ENCODE assay signal across 14 mouse cellular contexts in the genomic region with DNA sequence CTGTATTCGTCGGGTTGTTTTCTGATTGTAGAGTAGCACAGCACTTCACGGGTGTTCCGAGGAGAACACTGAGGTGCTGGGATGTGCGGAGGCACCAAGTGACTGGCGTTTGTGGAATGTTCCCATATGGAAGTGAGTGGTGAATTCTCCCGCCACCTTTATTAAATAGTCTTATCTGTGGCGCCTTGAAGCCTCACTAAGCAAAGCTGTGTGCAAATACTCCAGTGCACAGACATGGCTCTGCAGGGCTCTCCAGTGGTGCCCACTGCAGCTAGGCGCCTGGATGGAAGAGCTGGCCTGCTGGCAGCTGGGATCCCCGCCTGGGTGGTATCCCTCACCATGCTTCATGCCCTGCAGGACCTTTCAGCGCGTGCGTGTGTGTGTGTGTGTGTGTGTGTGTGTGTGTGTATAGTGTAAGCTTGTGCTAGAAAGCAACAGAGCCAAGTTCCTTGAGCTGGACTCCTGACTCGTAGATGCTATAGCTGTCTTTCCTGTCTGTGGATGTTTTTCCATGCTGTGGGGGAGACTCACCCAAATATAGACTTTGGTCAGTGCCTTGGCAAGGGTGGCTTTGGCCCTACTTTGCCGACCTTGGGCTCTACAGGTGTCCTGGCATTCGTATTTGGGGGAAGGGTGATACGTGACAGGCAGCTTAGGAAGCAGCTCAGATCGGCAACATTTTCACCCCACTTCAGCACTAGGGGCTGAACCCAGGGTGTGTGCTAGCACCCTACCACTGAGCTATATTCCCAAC. TPM values are rescaled to one million over a fixed set of nuclear protein-coding genes. Genes with fewer than 3 reads are reported as not detected.
DNase-seq lines count a peak whose midpoint lies in the region; ATAC-seq and TF ChIP-seq lines count a peak whose summit lies in the region.
"Had no signal": no experiment of that assay in that cellular context is flagged by ENCODE, and none has a peak within 500 bp of the region (broad histone marks: within the 10 kb centered on the region; RNA-seq: fewer than 3 reads in every experiment).

No protein-coding gene starts in this region.

- peaks cover 21% of the 10 kb centered on the region; the same call in 1 of the 2 replicates for H3K79me2 ChIP-seq in liver, adult 2 months (ENCODE audit: control insufficient read depth, insufficient read depth, low read length)

- peak overlapping the region; percentile 47 for H3K9ac ChIP-seq in liver, adult 2 months (ENCODE audit: low read depth, low read length)
- H3K9ac ChIP-seq in liver, embryonic 11.5 days (ENCODE audit: low read depth, low read length) = no peak overlapping the region
- H3K9ac ChIP-seq in heart, embryonic 12.5 days = 0 out of 2 replicates have a peak overlapping the region, but pooled peaks have one; percentile 24
- no peak overlapping the region for H3K9ac ChIP-seq in kidney, embryonic 15.5 days
- no peak overlapping the region for H3K9ac ChIP-seq in stomach, embryonic 14.5 days (replicated peaks; ENCODE audit: low read depth, low read length)
- H3K9ac ChIP-seq: hindbrain, embryonic 15.5 days had no signal

- TF ChIP-seq CTCF in liver, adult 2 months (IDR thresholded peaks at IDR 0.05; ENCODE audit: low read depth, low read length) = no peak

- no peak overlapping the region for H3K4me2 ChIP-seq in liver, embryonic 11.5 days
- H3K4me2 ChIP-seq in heart, embryonic 12.5 days = peak overlapping the region; percentile 4; the same call in 1 of the 2 replicates
- H3K4me2 ChIP-seq in kidney, embryonic 15.5 days = no peak overlapping the region
- H3K4me2 ChIP-seq in stomach, embryonic 14.5 days (replicated peaks; ENCODE audit: low read depth, low read length) = no peak overlapping the region
- H3K4me2 ChIP-seq: hindbrain, embryonic 15.5 days had no signal

- ATAC-seq in liver, embryonic 11.5 days (replicated peaks; ENCODE audit: low FRiP score) = no peak
- no peak for ATAC-seq in heart, embryonic 12.5 days (ENCODE audit: insufficient number of reproducible peaks, low FRiP score)
- ATAC-seq in kidney, embryonic 15.5 days (replicated peaks; ENCODE audit: low FRiP score) = no peak
- no peak for ATAC-seq in stomach, embryonic 14.5 days (ENCODE audit: insufficient number of reproducible peaks, insufficient read depth, low FRiP score, low read depth)
- ATAC-seq: forebrain, embryonic 14.5 days had no signal

- no peaks in the 10 kb centered on the region for H3K27me3 ChIP-seq in liver, adult 2 months (ENCODE audit: control insufficient read depth, insufficient read depth, low read length)
- H3K27me3 ChIP-seq in liver, embryonic 11.5 days (replicated peaks; ENCODE audit: control insufficient read depth, insufficient read depth, low read length) = no peaks in the 10 kb centered on the region
- H3K27me3 ChIP-seq in heart, embryonic 12.5 days (replicated peaks) = no peaks in the 10 kb centered on the region
- H3K27me3 ChIP-seq in kidney, embryonic 15.5 days = no peaks in the 10 kb centered on the region
- no peaks in the 10 kb centered on the region for H3K27me3 ChIP-seq in stomach, embryonic 14.5 days (ENCODE audit: control insufficient read depth, insufficient read depth, low read length)
- H3K27me3 ChIP-seq: hindbrain, embryonic 15.5 days had no signal

- 29% methylated on average over 18 of the region's 18 CpGs for WGBS in liver, adult 2 months
- 74% methylated on average over 18 of the region's 18 CpGs for WGBS in liver, embryonic 11.5 days
- 57% methylated on average over 18 of the region's 18 CpGs for WGBS in heart, embryonic 12.5 days
- 79% methylated on average over 18 of the region's 18 CpGs for WGBS in kidney, embryonic 15.5 days
- WGBS in stomach, embryonic 14.5 days = 66% methylated on average over 18 of the region's 18 CpGs

- peaks cover 3% of the 10 kb centered on the region; the same call in 1 of the 2 replicates for H3K36me3 ChIP-seq in liver, adult 2 months (ENCODE audit: control insufficient read depth, insufficient read depth, low read length)
- peaks cover 10% of the 10 kb centered on the region for H3K36me3 ChIP-seq in liver, embryonic 11.5 days (ENCODE audit: control insufficient read depth, insufficient read depth, low read length)
- peaks cover 14% of the 10 kb centered on the region; the same call in 1 of the 2 replicates for H3K36me3 ChIP-seq in heart, embryonic 12.5 days
- peaks cover 26% of the 10 kb centered on the region for H3K36me3 ChIP-seq in kidney, embryonic 15.5 days
- peaks cover 3% of the 10 kb centered on the region; the same call in 1 of the 2 replicates for H3K36me3 ChIP-seq in stomach, embryonic 14.5 days (ENCODE audit: control insufficient read depth, insufficient read depth, low read length)

- H3K4me3 ChIP-seq in liver, adult 2 months (ENCODE audit: insufficient read depth, low read depth, low read length) = peak overlapping the region; percentile 2; the same call in 1 of the 2 replicates
- H3K4me3 ChIP-seq in liver, embryonic 11.5 days (ENCODE audit: low read depth, low read length) = no peak overlapping the region
- no peak overlapping the region for H3K4me3 ChIP-seq in heart, embryonic 12.5 days
- no peak overlapping the region for H3K4me3 ChIP-seq in kidney, embryonic 15.5 days (replicated peaks)
- H3K4me3 ChIP-seq in stomach, embryonic 14.5 days (ENCODE audit: low read depth, low read length) = no peak overlapping the region
- H3K4me3 ChIP-seq: hindbrain, embryonic 15.5 days had no signal

- H3K27ac ChIP-seq in liver, adult 2 months (replicated peaks; ENCODE audit: insufficient read depth, low read depth, low read length) = peak overlapping the region; percentile 94
- H3K27ac ChIP-seq in liver, embryonic 11.5 days (ENCODE audit: low read depth, low read length) = no peak overlapping the region
- H3K27ac ChIP-seq in heart, embryonic 12.5 days (ENCODE audit: poor library complexity, severe bottlenecking) = no peak overlapping the region
- 0 out of 2 replicates have a peak overlapping the region, but pooled peaks have one; percentile 39 for H3K27ac ChIP-seq in kidney, embryonic 15.5 days
- 0 out of 2 replicates have a peak overlapping the region, but pooled peaks have one; percentile 3 for H3K27ac ChIP-seq in stomach, embryonic 14.5 days (ENCODE audit: low read length)
- H3K27ac ChIP-seq: hindbrain, embryonic 15.5 days had no signal

- no peaks in the 10 kb centered on the region for H3K9me3 ChIP-seq in liver, embryonic 11.5 days (ENCODE audit: control insufficient read depth, low read length)
- H3K9me3 ChIP-seq in heart, embryonic 12.5 days (replicated peaks) = no peaks in the 10 kb centered on the region
- H3K9me3 ChIP-seq in kidney, embryonic 15.5 days (replicated peaks) = no peaks in the 10 kb centered on the region
- no peaks in the 10 kb centered on the region for H3K9me3 ChIP-seq in stomach, embryonic 14.5 days (ENCODE audit: control insufficient read depth, low read depth, low read length)
- H3K9me3 ChIP-seq: hindbrain, embryonic 15.5 days had no signal

- peak; percentile 97 for DNase-seq in liver, adult 2 months (ENCODE audit: extremely low read depth, low read depth, low spot score)
- no peak for DNase-seq in liver, embryonic 11.5 days (ENCODE audit: low spot score)
- no peak for DNase-seq in cerebellum, adult 9-10 months
- no peak for DNase-seq in cerebellum, postnatal 36 days
- DNase-seq: left cerebral cortex, postnatal 4 days; thymus, postnatal 14 days had no signal

- H3K4me1 ChIP-seq in liver, adult 2 months (ENCODE audit: control insufficient read depth, insufficient read depth, low read length) = peaks cover 44% of the 10 kb centered on the region
- H3K4me1 ChIP-seq in liver, embryonic 11.5 days (replicated peaks; ENCODE audit: control insufficient read depth, insufficient read depth, low read length) = peaks cover 31% of the 10 kb centered on the region
- H3K4me1 ChIP-seq in heart, embryonic 12.5 days (replicated peaks) = peaks cover 35% of the 10 kb centered on the region
- H3K4me1 ChIP-seq in kidney, embryonic 15.5 days = peaks cover 29% of the 10 kb centered on the region
- H3K4me1 ChIP-seq in stomach, embryonic 14.5 days (ENCODE audit: control insufficient read depth, insufficient read depth, low read length) = peaks cover 17% of the 10 kb centered on the region; the same call in 1 of the 2 replicates
- H3K4me1 ChIP-seq: hindbrain, embryonic 15.5 days had no signal

- no peak for TF ChIP-seq POLR2A in liver, adult 2 months (IDR thresholded peaks at IDR 0.05; ENCODE audit: extremely low read depth, insufficient read depth, low read length)

RNA-seq across cellular contexts. Expression of a gene that starts 7.3 kb away (rescaled TPM):
- 23.0 and 35.4 TPM in 2 replicates for total RNA-seq in liver, adult 2 months (2014; rRNA removed)
- polyA plus RNA-seq in liver, adult 2 months (2012; rRNA removed) = 98.6 and 99.2 TPM in 2 replicates
- polyA plus RNA-seq in liver, embryonic 11.5 days (2014; fragmentation: Nextera tagmentation; extraction: Ambion mirVana) = 16.0 and 18.0 TPM in 2 replicates
- 41.2 and 41.4 TPM in 2 replicates for polyA plus RNA-seq in heart, embryonic 12.5 days (2016; fragmentation: Nextera tagmentation; extraction: Ambion mirVana)
- polyA plus RNA-seq in kidney, embryonic 15.5 days (2015; fragmentation: Nextera tagmentation; extraction: Ambion mirVana) = 35.3 and 39.4 TPM in 2 replicates
- polyA plus RNA-seq in stomach, embryonic 14.5 days (2014; fragmentation: Nextera tagmentation; extraction: Ambion mirVana) = 30.8 and 33.7 TPM in 2 replicates

RNA-seq across cellular contexts. Expression of a gene that starts 7.9 kb away (rescaled TPM):
- total RNA-seq in liver, adult 2 months (2014; rRNA removed) = 86.3 and 111 TPM in 2 replicates
- polyA plus RNA-seq in liver, adult 2 months (2012; rRNA removed) = 224 and 259 TPM in 2 replicates
- polyA plus RNA-seq in liver, embryonic 11.5 days (2014; fragmentation: Nextera tagmentation; extraction: Ambion mirVana) = 192 and 194 TPM in 2 replicates
- polyA plus RNA-seq in heart, embryonic 12.5 days (2016; fragmentation: Nextera tagmentation; extraction: Ambion mirVana) = 128 and 129 TPM in 2 replicates
- 144 and 152 TPM in 2 replicates for polyA plus RNA-seq in kidney, embryonic 15.5 days (2015; fragmentation: Nextera tagmentation; extraction: Ambion mirVana)
- 155 and 171 TPM in 2 replicates for polyA plus RNA-seq in stomach, embryonic 14.5 days (2014; fragmentation: Nextera tagmentation; extraction: Ambion mirVana)

RNA-seq across cellular contexts. Expression of a gene that starts 34.9 kb away (rescaled TPM):
- total RNA-seq in liver, adult 2 months (2014; rRNA removed) = 0.13 TPM in 1 of 2 replicates, not detected in the other
- polyA plus RNA-seq in liver, adult 2 months (2012; rRNA removed) = 0.02 TPM in 1 of 2 replicates, not detected in the other
- polyA plus RNA-seq in liver, embryonic 11.5 days (2014; fragmentation: Nextera tagmentation; extraction: Ambion mirVana) = 0.22 and 0.43 TPM in 2 replicates
- polyA plus RNA-seq in heart, embryonic 12.5 days (2016; fragmentation: Nextera tagmentation; extraction: Ambion mirVana) = 0.46 and 0.56 TPM in 2 replicates
- polyA plus RNA-seq in kidney, embryonic 15.5 days (2015; fragmentation: Nextera tagmentation; extraction: Ambion mirVana) = 0.57 and 0.87 TPM in 2 replicates
- polyA plus RNA-seq in stomach, embryonic 14.5 days (2014; fragmentation: Nextera tagmentation; extraction: Ambion mirVana) = not detected in 2 replicates
- total RNA-seq: MEL had no signal

RNA-seq across cellular contexts. Expression of a gene that starts 39.7 kb away (rescaled TPM):
- total RNA-seq in liver, adult 2 months (2014; rRNA removed) = not detected in 2 replicates
- not detected in 2 replicates for polyA plus RNA-seq in liver, adult 2 months (2012; rRNA removed)
- not detected in 2 replicates for polyA plus RNA-seq in liver, embryonic 11.5 days (2014; fragmentation: Nextera tagmentation; extraction: Ambion mirVana)
- 0.61 TPM in 1 of 2 replicates, not detected in the other for polyA plus RNA-seq in heart, embryonic 12.5 days (2016; fragmentation: Nextera tagmentation; extraction: Ambion mirVana)
- 0.68 TPM in 1 of 2 replicates, not detected in the other for polyA plus RNA-seq in kidney, embryonic 15.5 days (2015; fragmentation: Nextera tagmentation; extraction: Ambion mirVana)
- polyA plus RNA-seq in stomach, embryonic 14.5 days (2014; fragmentation: Nextera tagmentation; extraction: Ambion mirVana) = 0.72 TPM in 1 of 2 replicates, not detected in the other
- total RNA-seq: layer of hippocampus, adult 8-10 months; left cerebral cortex, postnatal 4 days had no signal
- polyA plus RNA-seq: neural tube, embryonic 11.5 days had no signal

Comparison
In these comparisons a context has a peak if more than half of its experiments do, and no peak if none do; other contexts are left out.
1. H3K27ac ChIP-seq: peak in liver, adult 2 months (single experiment), kidney, embryonic 15.5 days (single experiment) and stomach, embryonic 14.5 days (single experiment); none in liver, embryonic 11.5 days (single experiment) and heart, embryonic 12.5 days (single experiment).
2. H3K9ac ChIP-seq: peak in liver, adult 2 months (single experiment) and heart, embryonic 12.5 days (single experiment); none in liver, embryonic 11.5 days (single experiment), kidney, embryonic 15.5 days (single experiment) and stomach, embryonic 14.5 days (single experiment).